Mouse (Mus musculus): Measurements from ENCODE around the gene Ilkap. TPM values are rescaled to one million over a fixed set of nuclear protein-coding genes. Genes with fewer than 3 reads are reported as not detected.

The Ilkap gene
- polyA plus RNA-seq, 1 experiment: 80.3 TPM

- H3K4me2 ChIP-seq (ENCODE audit: low read depth): peak overlapping the region; percentile 59
- no peak overlapping the region for H3K4me3 ChIP-seq
- peaks cover 10% of the 10 kb centered on the region for H3K79me2 ChIP-seq (ENCODE audit: control insufficient read depth, insufficient read depth)
- H3K27me3 ChIP-seq (ENCODE audit: control insufficient read depth, insufficient read depth, insufficient read length): no peaks in the 10 kb centered on the region
- peak in 2 of 3 experiments; percentile 29 to 71 for TF ChIP-seq MYOD1 (IDR thresholded peaks at IDR 0.05; ENCODE audit: control insufficient read depth in 1 of 3, insufficient read length in 2 of 3, low read depth in 2 of 3)
- TF ChIP-seq E2F4 (IDR thresholded peaks at IDR 0.05; ENCODE audit: insufficient read depth): no peak
- no peak for TF ChIP-seq POLR2A (IDR thresholded peaks at IDR 0.05; ENCODE audit: insufficient read length, low read depth)
- peak in 2 of 3 experiments; percentile 18 to 55 for TF ChIP-seq MYOG (IDR thresholded peaks at IDR 0.05; ENCODE audit: control insufficient read depth in 1 of 3, insufficient read depth in 1 of 3, insufficient read length in 2 of 3, low read depth in 2 of 3)
- peak; percentile 12 for TF ChIP-seq POLR2AphosphoS2 (IDR thresholded peaks at IDR 0.05; ENCODE audit: insufficient read length, low read depth)
- H3ac ChIP-seq (ENCODE audit: control insufficient read depth, insufficient read length): no peak overlapping the region
- peaks cover 31% of the 10 kb centered on the region for H3K36me3 ChIP-seq (ENCODE audit: control insufficient read depth, insufficient read depth)
These were observed 42.5 kb downstream of the Ilkap start for GRCm38 (mm10) chr1:91356105-91356504.

- Histone ChIP-seq H3ac (ENCODE audit: control insufficient read depth, insufficient read length) (no peak overlapping the region), H3K4me3 (peak overlapping the region; percentile 31), H3K36me3 (ENCODE audit: control insufficient read depth, insufficient read depth) (peaks cover 13% of the 10 kb centered on the region), H3K79me2 (ENCODE audit: control insufficient read depth, insufficient read depth) (peaks cover 10% of the 10 kb centered on the region), H3K4me2 (ENCODE audit: low read depth) (peak overlapping the region; percentile 78), H3K27me3 (ENCODE audit: control insufficient read depth, insufficient read depth, insufficient read length) (no peaks in the 10 kb centered on the region)
- TF ChIP-seq MYOG (IDR thresholded peaks at IDR 0.05; ENCODE audit: control insufficient read depth in 1 of 3, insufficient read depth in 1 of 3, insufficient read length in 2 of 3, low read depth in 2 of 3) (peak in 1 of 3 experiments; percentile 60), TCF12 (IDR thresholded peaks at IDR 0.05; ENCODE audit: insufficient read depth, poor library complexity, severe bottlenecking) (peak; percentile 38), MYOD1 (IDR thresholded peaks at IDR 0.05; ENCODE audit: control insufficient read depth in 1 of 3, insufficient read length in 2 of 3, low read depth in 2 of 3) (peak in 2 of 3 experiments; percentile 34 to 52), REST (IDR thresholded peaks at IDR 0.05; ENCODE audit: insufficient read depth, insufficient read length) (no peak), POLR2A (IDR thresholded peaks at IDR 0.05; ENCODE audit: insufficient read length, low read depth) (peak; percentile 27)
These were observed 46.3 kb downstream of the Ilkap start for GRCm38 (mm10) chr1:91352277-91352676.

- Histone ChIP-seq H3K36me3 (ENCODE audit: control insufficient read depth, insufficient read depth) (peaks cover 7% of the 10 kb centered on the region), H3K27me3 (ENCODE audit: control insufficient read depth, insufficient read depth, insufficient read length) (no peaks in the 10 kb centered on the region), H3K4me2 (ENCODE audit: low read depth) (peak overlapping the region; percentile 78), H3K79me2 (ENCODE audit: control insufficient read depth, insufficient read depth) (peaks cover 10% of the 10 kb centered on the region), H3K4me3 (peak overlapping the region; percentile 31), H3ac (ENCODE audit: control insufficient read depth, insufficient read length) (no peak overlapping the region)
- TF ChIP-seq REST (IDR thresholded peaks at IDR 0.05; ENCODE audit: insufficient read depth, insufficient read length) (no peak), MYOG (IDR thresholded peaks at IDR 0.05; ENCODE audit: control insufficient read depth in 1 of 3, insufficient read depth in 1 of 3, insufficient read length in 2 of 3, low read depth in 2 of 3) (peak in 2 of 3 experiments; percentile 10 to 79)
These were observed 47.4 kb downstream of the Ilkap start for GRCm38 (mm10) chr1:91351249-91351648.

- Histone ChIP-seq H3K4me3 (peak within 1 kb of the TSS; percentile 31), H3K79me2 (ENCODE audit: control insufficient read depth, insufficient read depth) (peaks cover 10% of the 10 kb centered on the region), H3K4me2 (ENCODE audit: low read depth) (peak within 1 kb of the TSS; percentile 78), H3ac (ENCODE audit: control insufficient read depth, insufficient read length) (no peak within 1 kb of the TSS), H3K36me3 (ENCODE audit: control insufficient read depth, insufficient read depth) (peaks cover 6% of the 10 kb centered on the region), H3K27me3 (ENCODE audit: control insufficient read depth, insufficient read depth, insufficient read length) (no peaks in the 10 kb centered on the region)
- no peak for TF ChIP-seq TCF12 (IDR thresholded peaks at IDR 0.05; ENCODE audit: insufficient read depth, poor library complexity, severe bottlenecking)
- TF ChIP-seq POLR2A (IDR thresholded peaks at IDR 0.05; ENCODE audit: insufficient read length, low read depth): no peak
- TF ChIP-seq TCF3 (IDR thresholded peaks at IDR 0.05; ENCODE audit: insufficient read length, low read depth): no peak
- TF ChIP-seq MAX (IDR thresholded peaks at IDR 0.05; ENCODE audit: low read depth): no peak
- peak; percentile 75 for TF ChIP-seq USF1 (IDR thresholded peaks at IDR 0.05; ENCODE audit: low read depth)
- no peak for TF ChIP-seq E2F4 (IDR thresholded peaks at IDR 0.05; ENCODE audit: insufficient read depth)
- no peak for TF ChIP-seq CEBPB (IDR thresholded peaks at IDR 0.05; ENCODE audit: insufficient read depth, poor library complexity, severe bottlenecking)
These were observed 47.8 kb downstream of the Ilkap start, which contains the start of gene Klhl30 for GRCm38 (mm10) chr1:91350841-91351240. TSS of gene Klhl30 (plus strand) at chr1:91351016.

GRCm38 (mm10) chr1:91346892-91347291 is 51.7 kb downstream of the Ilkap start:
- H3K4me3 ChIP-seq: no peak overlapping the region
- no peaks in the 10 kb centered on the region for H3K27me3 ChIP-seq (ENCODE audit: control insufficient read depth, insufficient read depth, insufficient read length)
- no peak overlapping the region for H3ac ChIP-seq (ENCODE audit: control insufficient read depth, insufficient read length)
- H3K79me2 ChIP-seq (ENCODE audit: control insufficient read depth, insufficient read depth): no peaks in the 10 kb centered on the region
- TF ChIP-seq E2F4 (IDR thresholded peaks at IDR 0.05; ENCODE audit: insufficient read depth) (no peak), MYOD1 (IDR thresholded peaks at IDR 0.05; ENCODE audit: control insufficient read depth in 1 of 3, insufficient read length in 2 of 3, low read depth in 2 of 3) (no peak), CEBPB (IDR thresholded peaks at IDR 0.05; ENCODE audit: insufficient read depth, poor library complexity, severe bottlenecking) (no peak), POLR2AphosphoS2 (IDR thresholded peaks at IDR 0.05; ENCODE audit: insufficient read length, low read depth) (no peak), TCF12 (IDR thresholded peaks at IDR 0.05; ENCODE audit: insufficient read depth, poor library complexity, severe bottlenecking) (no peak), REST (IDR thresholded peaks at IDR 0.05; ENCODE audit: insufficient read depth, insufficient read length) (no peak), MYOG (IDR thresholded peaks at IDR 0.05; ENCODE audit: control insufficient read depth in 1 of 3, insufficient read depth in 1 of 3, insufficient read length in 2 of 3, low read depth in 2 of 3) (no peak), USF1 (IDR thresholded peaks at IDR 0.05; ENCODE audit: low read depth) (no peak), POLR2A (IDR thresholded peaks at IDR 0.05; ENCODE audit: insufficient read length, low read depth) (no peak), MAX (IDR thresholded peaks at IDR 0.05; ENCODE audit: low read depth) (no peak), SRF (IDR thresholded peaks at IDR 0.05; ENCODE audit: control insufficient read depth, insufficient read length, low read depth) (no peak), TCF3 (IDR thresholded peaks at IDR 0.05; ENCODE audit: insufficient read length, low read depth) (no peak)
- H3K4me2 ChIP-seq (ENCODE audit: low read depth): no peak overlapping the region
- no peaks in the 10 kb centered on the region for H3K36me3 ChIP-seq (ENCODE audit: control insufficient read depth, insufficient read depth)

All from myocyte (in vitro differentiated cells).